Mouse (Mus musculus) effector memory CD4-positive, alpha-beta T cell, adult 5 months (primary cell): ENCODE data around the gene Gpr15. TPM values are rescaled to one million over a fixed set of nuclear protein-coding genes. Genes with fewer than 3 reads are reported as not detected.

Experiments used
- polyA plus RNA-seq: library from polyadenylated mRNA; unstranded; fragments of 100-300 nt; shearing (Covaris generic); gene quantifications from one replicate; pipeline ENCODE4 v1.2.1, GENCODE M21; 2017

The Gpr15 gene
- 0.41 TPM for polyA plus RNA-seq

GRCm38 (mm10) chr16:58718666-58719120, at the start of gene Gpr15:
Gene Gpr15 (minus strand): TSS chr16:58719070.

GRCm38 (mm10) chr16:58763076-58763475, 44.2 kb upstream of the Gpr15 start, which contains the start of gene Olfr172:
Gene Olfr172 (minus strand): TSS chr16:58763176.

GRCm38 (mm10) chr16:58727477-58728131, 8.7 kb upstream of the Gpr15 start, which contains the start of gene Cldnd1:
Gene Cldnd1 (plus strand): TSS chr16:58727910.

GRCm38 (mm10) chr16:58669917-58670630, 48.8 kb downstream of the Gpr15 start, which contains the start of gene Cpox:
Gene Cpox (plus strand): TSS chr16:58670292.

Other genes with a start within 250 kb of the Gpr15 start
- gene St3gal6, start 194.8 kb downstream of the Gpr15 start, polyA plus RNA-seq = 75.3 TPM
- not detected for gene Gm813, start 102.1 kb downstream of the Gpr15 start, polyA plus RNA-seq
- not detected for gene E330017A01Rik, start 80.3 kb downstream of the Gpr15 start, polyA plus RNA-seq
- gene Cpox, start 48.8 kb downstream of the Gpr15 start, polyA plus RNA-seq = 15.6 TPM
- gene Cldnd1, start 8.8 kb upstream of the Gpr15 start, polyA plus RNA-seq = 95.1 TPM
- not detected for gene Olfr172, start 44.1 kb upstream of the Gpr15 start, polyA plus RNA-seq
- 0.57 TPM for gene Olfr173, start 81.2 kb upstream of the Gpr15 start, polyA plus RNA-seq
- not detected for gene Olfr175-ps1, start 107.7 kb upstream of the Gpr15 start, polyA plus RNA-seq
- not detected for gene Olfr177, start 155.7 kb upstream of the Gpr15 start, polyA plus RNA-seq
- 0.36 TPM for gene Olfr178, start 173.0 kb upstream of the Gpr15 start, polyA plus RNA-seq
- not detected for gene Olfr181, start 209.7 kb upstream of the Gpr15 start, polyA plus RNA-seq
- not detected for gene Olfr180, start 210.3 kb upstream of the Gpr15 start, polyA plus RNA-seq